Mouse (Mus musculus) erythroblast, embryonic 14.5 days (primary cell): ENCODE data around the gene Enho.

Source experiments
- GATA1 ChIP-seq: IDR thresholded peaks from 2 replicates; pipeline ENCODE4 v1.6.1; 2012; ENCODE audit warnings: low read length, inconsistent platforms, mixed read lengths
- TAL1 ChIP-seq: IDR thresholded peaks from 3 replicates; pipeline ENCODE4 v1.6.1; 2012; ENCODE audit warnings: low read length, inconsistent platforms, mixed read lengths

- TF ChIP-seq GATA1 (no peak), TAL1 (no peak)
Measured at GRCm38 (mm10) chr4:41658566-41659384, 18.7 kb upstream of the Enho start.
